Mouse (Mus musculus) embryonic facial prominence, embryonic 13.5 days (tissue): ENCODE results near the gene D630039A03Rik. TPM values are rescaled to one million over a fixed set of nuclear protein-coding genes. Genes with fewer than 3 reads are reported as not detected.

Source experiments
- ATAC-seq: fragments of 200-750 bp; cut with Nextera tagmentation; 2 replicates; pipeline ENCODE4 v1.8.0; 2017; ENCODE audit warnings: low read depth; ENCODE audit not compliant: insufficient number of reproducible peaks, insufficient read depth, low FRiP score, low TSS enrichment
- H3K27ac ChIP-seq: fragments of 300-500 bp; sonication (generic); 2 replicates; pipeline ENCODE4 v1.5.1; 2015; ENCODE audit warnings: moderate library complexity, mild to moderate bottlenecking, inconsistent platforms
- H3K27me3 ChIP-seq: fragments of 300-500 bp; sonication (generic); 2 replicates; pipeline ENCODE4 v1.6.1; 2015; ENCODE audit warnings: mild to moderate bottlenecking, inconsistent platforms
- H3K36me3 ChIP-seq: fragments of 300-500 bp; sonication (generic); 2 replicates; pipeline ENCODE4 v1.6.1; 2015; ENCODE audit warnings: mild to moderate bottlenecking, inconsistent platforms
- H3K4me1 ChIP-seq: fragments of 300-500 bp; sonication (generic); 2 replicates; pipeline ENCODE4 v1.6.1; 2015; ENCODE audit warnings: inconsistent platforms
- H3K4me2 ChIP-seq: fragments of 300-500 bp; sonication (generic); 2 replicates; pipeline ENCODE4 v1.6.1; 2015; ENCODE audit warnings: moderate library complexity, mild to moderate bottlenecking, inconsistent platforms
- H3K4me3 ChIP-seq: fragments of 300-500 bp; sonication (generic); 2 replicates; pipeline ENCODE4 v1.5.1; 2015; ENCODE audit warnings: mild to moderate bottlenecking, inconsistent platforms
- H3K9ac ChIP-seq: fragments of 300-500 bp; sonication (generic); 2 replicates; pipeline ENCODE4 v1.6.1; 2015; ENCODE audit warnings: mild to moderate bottlenecking, inconsistent platforms
- H3K9me3 ChIP-seq: fragments of 300-500 bp; sonication (generic); 2 replicates; pipeline ENCODE4 v1.6.1; 2016; ENCODE audit warnings: inconsistent platforms
- WGBS: fragments of 180-500 bp; shearing (Covaris S2); methylation state at CpG from one replicate; pipeline ENCODE4 v1.1.7; 2015; ENCODE audit warnings: mixed read lengths; 5-methylcytosine and 5-hydroxymethylcytosine counted together
- polyA plus RNA-seq: library from polyadenylated mRNA; unstranded; fragments of >200 nt; fragmentation: Nextera tagmentation; extraction: Ambion mirVana; gene quantifications from 2 replicates; pipeline ENCODE4 v1.2.1, GENCODE M21; 2015

D630039A03Rik gene
- polyA plus RNA-seq, 1 experiment from 2014 or later = 0.18 TPM

DNA sequence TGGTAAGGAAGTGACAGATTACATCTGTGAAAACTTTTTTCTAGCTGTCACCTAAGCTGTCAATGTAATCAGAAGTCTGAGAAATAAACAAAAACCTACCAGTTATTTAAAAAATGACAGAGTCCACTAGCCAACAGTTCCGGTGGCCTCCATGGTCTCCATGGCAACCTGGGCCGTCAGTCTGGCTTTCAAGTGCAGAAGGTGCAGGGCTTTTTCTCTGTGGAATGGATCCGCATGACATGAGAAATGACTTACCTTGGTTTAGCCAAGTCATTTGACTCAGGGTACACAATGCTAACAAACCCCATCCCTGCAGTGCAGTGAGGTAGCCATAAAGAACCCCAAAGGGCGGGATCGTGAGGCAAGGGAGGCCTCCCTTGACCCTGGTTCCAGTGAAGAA, 6.1 kb upstream of the D630039A03Rik start:
- no peak overlapping the region for H3K9ac ChIP-seq
- no peaks in the 10 kb centered on the region for H3K9me3 ChIP-seq
- H3K36me3 ChIP-seq = no peaks in the 10 kb centered on the region
- ATAC-seq = no peak
- H3K4me3 ChIP-seq = no peak overlapping the region
- no peak overlapping the region for H3K4me2 ChIP-seq
- no peaks in the 10 kb centered on the region for H3K27me3 ChIP-seq
- WGBS = 71% methylated on average over 5 of the region's 5 CpGs
- H3K27ac ChIP-seq = no peak overlapping the region
- H3K4me1 ChIP-seq = peaks cover 19% of the 10 kb centered on the region

DNA sequence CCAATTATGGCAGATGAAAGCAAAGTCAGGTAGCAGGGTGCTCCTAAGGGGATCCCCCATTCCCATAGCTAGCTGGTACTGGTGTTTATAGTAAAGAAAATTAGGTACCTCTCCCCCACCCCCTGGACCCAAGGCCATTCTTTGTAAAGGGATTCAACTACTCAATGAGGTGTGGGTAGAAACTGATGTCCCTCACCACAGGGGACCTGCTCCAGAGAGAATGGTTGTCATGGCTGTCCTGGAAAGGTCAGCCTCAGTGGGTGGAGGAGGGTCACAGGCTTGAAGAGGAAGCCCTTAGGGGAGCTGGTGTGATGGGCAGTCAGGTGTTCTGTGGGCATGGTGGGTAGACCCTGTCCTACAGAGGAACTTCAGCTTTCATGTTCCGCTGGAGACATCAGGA, 4.4 kb upstream of the D630039A03Rik start:
- H3K4me3 ChIP-seq = no peak overlapping the region
- H3K9ac ChIP-seq = no peak overlapping the region
- no peaks in the 10 kb centered on the region for H3K27me3 ChIP-seq
- H3K27ac ChIP-seq = no peak overlapping the region
- H3K4me2 ChIP-seq = no peak overlapping the region
- H3K4me1 ChIP-seq = peaks cover 35% of the 10 kb centered on the region
- no peaks in the 10 kb centered on the region for H3K9me3 ChIP-seq
- 81% methylated on average over 1 of the region's 1 CpGs for WGBS
- no peak for ATAC-seq
- no peaks in the 10 kb centered on the region for H3K36me3 ChIP-seq

DNA sequence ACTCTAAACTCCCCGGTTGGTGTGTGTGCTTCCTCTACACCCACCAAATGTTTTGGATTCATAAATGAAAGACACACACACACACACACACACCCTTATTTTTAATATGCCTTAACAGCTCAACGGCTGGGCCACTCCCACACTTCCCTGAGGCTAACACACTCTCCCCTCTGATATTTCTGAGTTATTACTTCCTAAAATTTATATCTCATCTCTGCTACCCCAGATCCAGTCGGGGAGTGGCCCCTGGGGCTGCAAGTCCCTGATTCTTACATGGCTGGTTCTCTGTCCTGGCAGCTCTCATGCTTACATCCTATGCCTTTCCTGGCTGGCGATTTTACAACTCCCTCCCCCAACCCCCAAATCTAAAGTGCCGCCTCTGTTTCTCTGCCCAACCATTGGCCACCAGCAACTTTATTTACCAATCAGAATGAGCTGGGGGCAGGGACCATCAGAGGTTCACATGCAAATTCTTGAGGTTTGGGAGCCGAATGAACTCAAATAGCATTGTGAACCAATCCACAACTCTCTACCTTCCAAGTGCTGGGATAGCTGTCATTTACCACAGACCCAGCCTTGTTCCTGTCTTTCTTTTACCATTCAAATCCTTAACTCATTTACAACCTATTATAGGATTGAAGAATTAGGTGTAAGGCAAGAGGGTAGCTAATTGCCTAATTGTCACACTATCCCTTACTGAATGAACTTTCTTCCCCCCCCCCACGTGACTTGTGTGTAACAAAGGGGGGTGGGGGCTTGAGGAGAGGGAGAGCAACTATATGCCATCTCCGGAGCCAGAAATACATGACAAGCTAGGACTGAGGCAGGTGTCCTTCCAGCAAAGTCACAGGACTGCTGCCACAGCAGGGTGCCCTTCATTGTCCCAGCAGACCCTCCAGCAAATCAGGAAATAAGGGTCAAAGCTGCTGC, 3.7 kb upstream of the D630039A03Rik start:
- ATAC-seq = no peak
- WGBS = 14% methylated on average over 8 of the region's 8 CpGs
- Histone ChIP-seq H3K4me3 (no peak overlapping the region), H3K36me3 (no peaks in the 10 kb centered on the region), H3K9ac (0 out of 2 replicates have a peak overlapping the region, but pooled peaks have one; percentile 16), H3K4me1 (peaks cover 42% of the 10 kb centered on the region), H3K9me3 (no peaks in the 10 kb centered on the region), H3K4me2 (peak overlapping the region; percentile 14; the same call in 1 of the 2 replicates), H3K27me3 (no peaks in the 10 kb centered on the region), H3K27ac (no peak overlapping the region)

DNA sequence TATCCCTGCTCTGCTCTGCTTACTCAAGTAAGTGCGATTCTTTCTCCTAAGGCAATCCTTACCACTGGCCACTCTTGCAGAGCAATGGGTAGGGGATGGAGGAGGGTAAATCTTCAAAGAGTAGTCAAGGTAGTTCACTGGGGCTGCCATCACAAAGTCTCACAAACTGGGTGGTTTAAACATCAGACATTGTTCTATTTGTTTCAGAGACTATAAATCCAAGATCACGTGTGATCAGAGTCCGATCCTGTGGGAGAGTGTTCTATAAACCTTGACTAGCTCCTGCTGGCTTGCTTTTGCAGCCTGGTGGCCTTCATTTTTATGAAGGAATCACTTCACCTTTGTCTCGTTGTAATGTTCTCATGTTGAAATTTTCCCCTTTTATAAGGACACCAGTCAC, 614 bp upstream of the D630039A03Rik start:
- Histone ChIP-seq H3K9ac (no peak overlapping the region), H3K9me3 (no peaks in the 10 kb centered on the region), H3K4me2 (0 out of 2 replicates have a peak overlapping the region, but pooled peaks have one; percentile 46), H3K27ac (no peak overlapping the region), H3K4me1 (peaks cover 44% of the 10 kb centered on the region), H3K36me3 (no peaks in the 10 kb centered on the region), H3K4me3 (no peak overlapping the region), H3K27me3 (no peaks in the 10 kb centered on the region)
- ATAC-seq = no peak
- 68% methylated on average over 4 of the region's 4 CpGs for WGBS

DNA sequence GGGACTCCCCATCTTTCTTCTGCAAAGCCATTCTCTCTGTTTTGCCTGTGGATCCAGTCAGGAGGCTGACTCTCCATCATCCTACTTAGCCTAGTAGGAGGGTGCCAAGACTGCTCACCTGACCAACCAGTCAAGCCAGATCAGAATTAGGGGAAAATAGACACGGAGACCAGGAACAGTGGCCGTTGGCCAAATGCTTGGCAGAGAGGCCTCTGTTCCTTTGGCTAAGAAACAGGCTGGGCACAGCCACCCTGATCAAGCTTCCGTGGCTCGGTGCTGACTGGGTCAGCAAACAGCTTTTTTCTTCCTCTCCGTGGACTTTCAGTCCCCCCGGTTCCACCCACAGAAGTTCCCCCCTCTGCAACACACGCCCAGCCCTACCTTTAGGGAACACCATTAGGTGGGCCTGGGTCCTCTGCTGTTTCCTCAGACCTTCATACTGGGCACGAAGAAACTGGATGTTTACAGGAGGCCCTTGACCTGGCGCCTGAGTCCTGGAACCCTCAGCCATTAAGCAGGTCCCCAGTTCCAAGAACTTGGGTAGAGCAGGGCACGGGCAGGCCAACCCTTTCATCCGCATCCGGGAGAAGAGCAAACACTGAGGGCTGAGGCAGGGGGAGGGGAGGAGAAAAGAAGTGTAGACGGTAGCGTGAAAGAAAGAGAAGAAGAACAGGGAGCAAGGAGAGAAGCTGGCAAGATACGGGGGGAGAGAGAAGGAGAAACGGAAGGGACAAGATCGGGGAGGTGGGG, 706 bp downstream of the D630039A03Rik start:
- no peaks in the 10 kb centered on the region for H3K27me3 ChIP-seq
- no peak for ATAC-seq
- no peaks in the 10 kb centered on the region for H3K36me3 ChIP-seq
- no peaks in the 10 kb centered on the region for H3K9me3 ChIP-seq
- 39% methylated on average over 17 of the region's 17 CpGs for WGBS
- 0 out of 2 replicates have a peak overlapping the region, but pooled peaks have one; percentile 1 for H3K9ac ChIP-seq
- 0 out of 2 replicates have a peak overlapping the region, but pooled peaks have one; percentile 3 for H3K4me3 ChIP-seq
- no peak overlapping the region; the same call in 1 of the 2 replicates for H3K27ac ChIP-seq
- peaks cover 44% of the 10 kb centered on the region for H3K4me1 ChIP-seq
- peak overlapping the region; percentile 46 for H3K4me2 ChIP-seq

DNA sequence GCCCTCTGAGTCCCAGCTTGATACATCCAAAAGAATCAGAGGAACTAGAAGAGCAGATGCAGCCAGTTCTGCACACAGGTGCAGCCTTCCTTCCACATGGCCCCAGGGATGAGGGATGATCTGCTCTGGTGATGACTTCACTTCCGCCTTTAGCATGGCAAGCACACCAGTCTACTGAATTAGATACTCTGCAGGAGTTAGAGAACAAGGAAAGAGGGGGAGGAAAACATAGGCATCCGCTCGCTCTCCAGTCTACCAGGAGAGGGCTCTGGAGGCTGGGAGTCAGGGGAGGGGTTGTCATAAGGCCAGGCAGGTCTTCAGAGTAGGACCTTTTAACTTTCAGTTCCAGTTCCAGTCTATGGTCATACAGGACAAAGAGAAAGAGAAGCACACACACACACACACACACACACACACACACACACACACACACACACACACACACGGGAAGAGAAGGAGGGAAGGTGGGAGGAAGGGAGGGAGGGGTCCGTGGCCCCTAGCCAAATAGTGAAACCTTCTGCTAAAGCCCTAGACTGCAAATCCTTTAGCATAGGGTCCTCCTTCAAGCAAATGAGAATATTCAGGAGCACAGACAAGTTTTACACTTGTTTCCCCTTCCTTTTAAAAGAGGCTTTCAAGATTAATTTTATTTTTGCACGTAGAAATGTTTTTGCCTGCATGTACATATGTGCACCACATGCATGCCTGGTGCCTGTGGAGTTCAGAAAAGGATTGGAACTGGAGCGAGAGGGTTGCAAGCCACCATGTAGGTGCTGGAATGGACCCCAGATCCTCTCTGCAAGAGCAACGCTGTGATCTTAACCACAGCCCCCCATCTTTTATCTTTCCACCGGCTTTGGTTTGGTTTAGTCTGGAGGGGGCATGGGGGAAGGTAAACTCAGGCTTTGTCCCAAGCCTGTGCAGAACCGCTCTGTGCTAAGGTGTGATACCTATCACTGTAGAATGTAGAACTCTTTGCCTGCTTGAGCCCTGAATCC, 1.6 kb downstream of the D630039A03Rik start:
- Histone ChIP-seq H3K9me3 (no peaks in the 10 kb centered on the region), H3K4me1 (peaks cover 36% of the 10 kb centered on the region), H3K9ac (no peak overlapping the region), H3K4me2 (no peak overlapping the region), H3K36me3 (no peaks in the 10 kb centered on the region), H3K27ac (no peak overlapping the region; the same call in 1 of the 2 replicates), H3K27me3 (no peaks in the 10 kb centered on the region), H3K4me3 (no peak overlapping the region)
- 67% methylated on average over 9 of the region's 10 CpGs for WGBS
- no peak for ATAC-seq

DNA sequence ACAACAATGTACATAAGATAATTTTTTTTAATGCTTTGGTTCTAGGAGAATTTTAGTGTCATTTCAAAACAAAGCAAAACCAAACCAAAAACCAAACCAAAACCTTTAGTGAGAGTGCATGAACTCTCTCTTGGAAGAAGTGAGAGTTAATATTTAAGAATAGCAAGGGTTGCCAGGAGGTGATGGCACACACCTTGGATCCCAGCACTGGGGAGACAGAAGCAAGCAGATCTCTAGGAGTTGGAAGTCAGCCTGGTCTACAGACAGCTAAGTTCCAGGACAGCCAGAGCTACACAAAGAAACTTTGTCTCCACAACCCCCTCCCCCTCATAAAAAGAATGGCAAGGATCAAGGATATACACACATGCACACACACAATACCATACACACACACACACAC, 3.1 kb downstream of the D630039A03Rik start:
- ATAC-seq = no peak
- no peaks in the 10 kb centered on the region for H3K36me3 ChIP-seq
- no peaks in the 10 kb centered on the region for H3K27me3 ChIP-seq
- H3K27ac ChIP-seq = no peak overlapping the region
- H3K4me2 ChIP-seq = no peak overlapping the region
- H3K4me3 ChIP-seq = no peak overlapping the region
- H3K4me1 ChIP-seq = peaks cover 33% of the 10 kb centered on the region
- no peaks in the 10 kb centered on the region for H3K9me3 ChIP-seq
- no peak overlapping the region for H3K9ac ChIP-seq

DNA sequence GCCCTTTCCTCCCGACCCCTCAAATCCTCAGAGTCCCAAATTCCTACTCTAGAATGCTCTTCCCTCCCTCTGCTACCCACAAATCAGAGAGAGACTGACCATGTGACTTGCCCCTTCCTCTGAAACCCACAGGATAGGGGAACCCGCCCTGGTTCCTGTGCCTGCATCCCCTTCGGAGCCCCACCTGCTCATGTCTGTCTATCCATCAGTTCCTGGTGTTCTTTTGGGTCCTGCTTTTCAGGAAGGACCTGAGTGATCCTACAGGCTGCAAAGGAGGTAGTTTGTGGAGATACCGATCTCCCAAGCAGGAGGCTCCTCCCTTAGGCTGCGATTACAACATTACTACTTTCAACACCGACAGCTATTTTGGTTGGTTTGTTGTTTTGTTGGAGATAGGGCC, 7.2 kb downstream of the D630039A03Rik start:
- H3K4me3 ChIP-seq = no peak overlapping the region
- peaks cover 18% of the 10 kb centered on the region for H3K4me1 ChIP-seq
- no peak overlapping the region for H3K27ac ChIP-seq

DNA sequence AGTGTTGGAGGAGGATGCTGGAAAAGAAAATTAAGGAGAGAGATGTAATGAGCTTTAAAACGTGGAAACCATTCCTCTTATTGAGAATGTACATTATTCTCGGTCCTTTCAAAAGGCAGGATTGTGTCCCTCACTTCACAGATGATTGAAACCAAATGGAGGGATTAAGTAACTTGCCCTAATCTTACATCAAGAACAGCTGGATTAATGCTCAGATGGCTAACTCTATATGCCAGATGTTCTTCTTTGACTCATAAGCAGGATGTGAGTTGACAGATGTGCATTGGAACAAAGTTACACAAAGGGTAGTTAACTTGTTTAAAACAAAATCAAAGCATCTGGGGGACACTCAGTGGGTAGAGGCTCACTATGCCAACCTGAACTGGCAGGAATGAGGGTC, 9.4 kb downstream of the D630039A03Rik start:
- no peaks in the 10 kb centered on the region for H3K36me3 ChIP-seq
- 9% methylated on average over 2 of the region's 2 CpGs for WGBS
- no peak overlapping the region for H3K4me2 ChIP-seq
- H3K4me3 ChIP-seq = no peak overlapping the region
- no peaks in the 10 kb centered on the region for H3K27me3 ChIP-seq
- H3K27ac ChIP-seq = no peak overlapping the region
- ATAC-seq = no peak
- H3K9me3 ChIP-seq = no peaks in the 10 kb centered on the region
- H3K9ac ChIP-seq = no peak overlapping the region
- peaks cover 19% of the 10 kb centered on the region for H3K4me1 ChIP-seq

More for the DNA sequence above, 7.2 kb downstream of the D630039A03Rik start:
- Histone ChIP-seq H3K9me3 (no peaks in the 10 kb centered on the region), H3K36me3 (no peaks in the 10 kb centered on the region), H3K9ac (no peak overlapping the region), H3K4me2 (no peak overlapping the region), H3K27me3 (no peaks in the 10 kb centered on the region)
- no peak for ATAC-seq
- 74% methylated on average over 6 of the region's 6 CpGs for WGBS

DNA sequence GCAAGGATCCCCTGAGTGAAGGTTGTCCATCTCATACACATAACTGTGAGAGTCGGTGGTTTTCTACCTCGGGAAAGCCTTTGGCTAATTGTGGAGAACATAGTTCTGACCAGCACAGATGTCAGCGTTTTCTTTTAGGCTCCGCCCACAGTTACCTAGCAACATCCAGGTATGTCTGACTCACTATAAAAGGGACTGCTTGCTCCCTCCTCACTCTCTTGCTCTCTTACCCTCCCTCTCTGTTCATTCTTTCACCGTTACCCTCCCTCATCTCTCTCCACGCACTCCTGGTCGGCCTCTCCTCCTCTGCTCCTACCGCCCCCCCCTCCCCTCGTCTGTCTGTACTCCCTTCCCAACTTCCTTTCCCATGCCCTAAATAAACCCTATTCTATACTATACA, 11.5 kb downstream of the D630039A03Rik start:
- Histone ChIP-seq H3K36me3 (no peaks in the 10 kb centered on the region), H3K4me3 (no peak overlapping the region), H3K9me3 (no peaks in the 10 kb centered on the region), H3K27ac (no peak overlapping the region), H3K27me3 (no peaks in the 10 kb centered on the region), H3K4me2 (peak overlapping the region; percentile 7; the same call in 1 of the 2 replicates), H3K4me1 (peaks cover 19% of the 10 kb centered on the region), H3K9ac (no peak overlapping the region)
- 0 out of 2 replicates have a peak, but pooled peaks have one; percentile 17 for ATAC-seq
- WGBS = 29% methylated on average over 9 of the region's 9 CpGs

DNA sequence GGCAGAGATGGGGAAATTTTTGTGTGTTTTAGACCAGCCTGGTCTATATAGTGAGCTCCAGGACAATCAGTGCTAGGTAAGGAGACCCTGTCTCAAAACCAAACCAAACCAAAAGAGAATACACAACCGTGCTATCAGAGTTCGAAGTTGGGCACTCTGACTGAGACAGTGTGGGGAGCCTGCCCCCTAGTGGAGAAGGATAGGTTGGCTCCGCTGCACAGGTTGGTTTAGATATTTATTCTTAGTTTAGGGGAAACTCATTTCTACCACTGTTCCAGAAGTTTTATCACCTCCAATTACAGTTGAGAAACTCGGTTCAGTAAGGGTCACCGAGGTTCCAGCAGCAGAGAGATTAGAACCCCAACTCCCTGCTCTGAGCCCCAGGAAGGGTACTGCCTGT, 11.9 kb downstream of the D630039A03Rik start:
- WGBS = 6% methylated on average over 5 of the region's 5 CpGs
- H3K4me3 ChIP-seq = no peak overlapping the region
- H3K9ac ChIP-seq = no peak overlapping the region
- no peaks in the 10 kb centered on the region for H3K36me3 ChIP-seq
- peaks cover 19% of the 10 kb centered on the region for H3K4me1 ChIP-seq
- peak overlapping the region; percentile 7; the same call in 1 of the 2 replicates for H3K4me2 ChIP-seq
- no peaks in the 10 kb centered on the region for H3K27me3 ChIP-seq
- H3K27ac ChIP-seq = no peak overlapping the region
- 0 out of 2 replicates have a peak, but pooled peaks have one; percentile 49 for ATAC-seq
- H3K9me3 ChIP-seq = no peaks in the 10 kb centered on the region
